In the genomic region with DNA sequence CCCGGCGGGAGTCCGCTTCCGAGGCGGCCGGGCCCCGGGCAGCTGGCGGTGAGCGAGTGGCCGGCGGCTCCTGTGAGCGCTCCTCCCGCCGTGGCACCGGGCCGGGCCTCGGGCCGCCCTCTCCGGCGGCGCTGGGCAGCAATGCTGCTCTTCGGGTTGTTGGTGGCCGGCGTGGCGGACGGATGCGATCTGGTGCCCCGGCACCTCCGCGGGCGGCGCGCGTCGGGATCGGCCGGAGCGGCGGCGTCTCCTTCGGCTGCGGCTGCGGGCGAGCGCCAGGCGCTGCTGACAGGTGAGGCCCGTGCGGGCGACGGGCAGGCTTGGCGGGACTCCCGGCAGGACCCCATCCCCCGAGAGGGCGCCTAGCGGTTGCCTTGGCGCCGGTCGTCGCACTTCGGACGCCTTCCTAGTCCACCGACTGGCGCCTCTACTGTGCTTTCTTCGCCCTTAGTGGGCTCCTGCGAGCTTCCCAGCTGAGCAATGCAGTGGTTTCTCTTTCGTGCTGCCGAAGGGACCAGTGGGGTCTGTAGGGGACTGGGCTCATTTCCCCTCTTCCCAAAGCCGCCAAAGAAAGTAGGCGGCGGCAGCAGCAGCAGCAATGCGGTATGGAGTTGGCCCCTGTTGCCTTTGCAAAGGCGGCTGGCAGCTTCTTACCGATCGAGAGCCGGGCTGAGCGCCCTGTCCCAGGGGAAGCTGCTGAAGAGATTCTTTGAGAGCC, we compare ENCODE assay signal across 8 mouse cellular contexts. TPM values are rescaled to one million over a fixed set of nuclear protein-coding genes. Genes with fewer than 3 reads are reported as not detected.
A peak's percentile ranks its signal among the peaks of the same experiment; 100 is the strongest.
DNase-seq lines count a peak whose midpoint lies in the region; ATAC-seq and TF ChIP-seq lines count a peak whose summit lies in the region.

No protein-coding gene starts in this region.

- peaks cover 36% of the 10 kb centered on the region for H3K27me3 ChIP-seq in E14TG2a.4 (ENCODE audit: insufficient read depth, low read length)
- H3K27me3 ChIP-seq in forebrain, embryonic 11.5 days (ENCODE audit: control insufficient read depth, insufficient read depth, low read length) = no peaks in the 10 kb centered on the region
- no peaks in the 10 kb centered on the region for H3K27me3 ChIP-seq in heart, embryonic 16.5 days (ENCODE audit: control insufficient read depth, insufficient read depth, low read length)
- no peaks in the 10 kb centered on the region for H3K27me3 ChIP-seq in lung, embryonic 14.5 days (ENCODE audit: insufficient read depth, low read length)
- H3K27me3 ChIP-seq in thymus, adult 2 months (ENCODE audit: control insufficient read depth, insufficient read depth, low read length) = no peaks in the 10 kb centered on the region

- peak overlapping the region; percentile 86 for H3K27ac ChIP-seq in forebrain, embryonic 11.5 days (ENCODE audit: low read depth, low read length)
- H3K27ac ChIP-seq in heart, embryonic 16.5 days (ENCODE audit: low read length) = peak overlapping the region; percentile 94
- peak overlapping the region; percentile 92 for H3K27ac ChIP-seq in lung, embryonic 14.5 days (ENCODE audit: low read depth)
- H3K27ac ChIP-seq in olfactory bulb, adult 2 months (ENCODE audit: insufficient read depth, low read depth, low read length) = peak overlapping the region; percentile 83
- H3K27ac ChIP-seq in thymus, adult 2 months (ENCODE audit: control insufficient read depth, insufficient read depth, low read length) = peak overlapping the region; percentile 88

- no peaks in the 10 kb centered on the region for H3K36me3 ChIP-seq in E14TG2a.4 (ENCODE audit: insufficient read depth, low read length)
- no peaks in the 10 kb centered on the region for H3K36me3 ChIP-seq in forebrain, embryonic 11.5 days (ENCODE audit: control insufficient read depth, insufficient read depth, low read length)
- no peaks in the 10 kb centered on the region for H3K36me3 ChIP-seq in heart, embryonic 16.5 days (ENCODE audit: control insufficient read depth, insufficient read depth)
- H3K36me3 ChIP-seq in lung, embryonic 14.5 days (ENCODE audit: insufficient read depth) = no peaks in the 10 kb centered on the region
- no peaks in the 10 kb centered on the region for H3K36me3 ChIP-seq in thymus, adult 2 months (ENCODE audit: control insufficient read depth, insufficient read depth, low read length)

- peak; percentile 41 for DNase-seq in c-Kit-positive CD71-positive TER-119-positive erythroid progenitor cells, embryonic 14.5 days (ENCODE audit: low spot score)
- peak; percentile 85 for DNase-seq in forebrain, embryonic 11.5 days (ENCODE audit: low spot score)
- DNase-seq in kidney, postnatal 36 days = peak; percentile 44 to 74
- DNase-seq in lung, embryonic 14.5 days = peak; percentile 75
- peak; percentile 62 for DNase-seq in thymus, adult 2 months

- peak; percentile 59 for ATAC-seq in forebrain, embryonic 11.5 days (replicated peaks; ENCODE audit: low FRiP score)
- peak; percentile 29 for ATAC-seq in heart, embryonic 16.5 days (replicated peaks; ENCODE audit: extremely low read depth, insufficient read depth, low FRiP score)
- ATAC-seq in lung, embryonic 14.5 days (ENCODE audit: insufficient read depth) = peak; percentile 44

- H3K9ac ChIP-seq in forebrain, embryonic 11.5 days (ENCODE audit: low read length) = peak overlapping the region; percentile 74
- H3K9ac ChIP-seq in heart, embryonic 16.5 days (ENCODE audit: low read length) = peak overlapping the region; percentile 97
- peak overlapping the region; percentile 91 for H3K9ac ChIP-seq in lung, embryonic 14.5 days

- H3K4me3 ChIP-seq in E14TG2a.4 (replicated peaks; ENCODE audit: low read length) = peak overlapping the region; percentile 92
- H3K4me3 ChIP-seq in forebrain, embryonic 11.5 days (ENCODE audit: low read depth, low read length) = peak overlapping the region; percentile 86
- H3K4me3 ChIP-seq in heart, embryonic 16.5 days (ENCODE audit: low read length) = peak overlapping the region; percentile 99
- H3K4me3 ChIP-seq in lung, embryonic 14.5 days (ENCODE audit: low read depth, low read length) = peak overlapping the region; percentile 91
- H3K4me3 ChIP-seq in olfactory bulb, adult 2 months (ENCODE audit: insufficient read depth, low read depth, low read length) = peak overlapping the region; percentile 95
- H3K4me3 ChIP-seq in thymus, adult 2 months (ENCODE audit: control insufficient read depth, insufficient read depth, low read length) = peak overlapping the region; percentile 99

- no peak for TF ChIP-seq POLR2A in olfactory bulb, adult 2 months (IDR thresholded peaks at IDR 0.05; ENCODE audit: insufficient read depth, low read depth, low read length)
- 0 out of 2 replicates have a peak, but pooled peaks have one; percentile 11 for TF ChIP-seq POLR2A in thymus, adult 2 months (IDR thresholded peaks at IDR 0.05; ENCODE audit: control insufficient read depth, extremely low read depth, insufficient read depth, low read length, poor library complexity)

- WGBS in forebrain, embryonic 11.5 days = under 1% methylated on average over 62 of the region's 76 CpGs
- under 1% methylated on average over 76 of the region's 76 CpGs for WGBS in heart, embryonic 16.5 days
- 0% methylated on average over 53 of the region's 76 CpGs for WGBS in lung, embryonic 14.5 days
- under 1% methylated on average over 74 of the region's 76 CpGs for WGBS in olfactory bulb, adult 2 months
- under 1% methylated on average over 76 of the region's 76 CpGs for WGBS in thymus, adult 2 months

- H3K4me2 ChIP-seq in forebrain, embryonic 11.5 days (ENCODE audit: low read depth, low read length, severe bottlenecking) = peak overlapping the region; percentile 84
- H3K4me2 ChIP-seq in heart, embryonic 16.5 days (ENCODE audit: low read depth, low read length) = peak overlapping the region; percentile 72
- peak overlapping the region; percentile 94 for H3K4me2 ChIP-seq in lung, embryonic 14.5 days

- no peak for TF ChIP-seq CTCF in E14TG2a.4 (conservative IDR thresholded peaks at IDR 0.05; ENCODE audit: low read length)
- peak; percentile 14; the same call in 1 of the 2 replicates for TF ChIP-seq CTCF in lung, embryonic 14.5 days (IDR thresholded peaks at IDR 0.05; ENCODE audit: low read depth)
- no peak for TF ChIP-seq CTCF in olfactory bulb, adult 2 months (IDR thresholded peaks at IDR 0.05; ENCODE audit: insufficient read depth, low read depth, low read length)
- TF ChIP-seq CTCF in thymus, adult 2 months (IDR thresholded peaks at IDR 0.05; ENCODE audit: borderline replicate concordance, control insufficient read depth, extremely low read depth, insufficient read depth, low read length, poor library complexity) = no peak; the same call in 1 of the 2 replicates

- H3K4me1 ChIP-seq in E14TG2a.4 (replicated peaks; ENCODE audit: low read depth, low read length) = peaks cover 34% of the 10 kb centered on the region
- H3K4me1 ChIP-seq in forebrain, embryonic 11.5 days (replicated peaks; ENCODE audit: control insufficient read depth, insufficient read depth, low read length) = peaks cover 12% of the 10 kb centered on the region
- peaks cover 22% of the 10 kb centered on the region for H3K4me1 ChIP-seq in heart, embryonic 16.5 days (ENCODE audit: control insufficient read depth, insufficient read depth, low read length)
- H3K4me1 ChIP-seq in lung, embryonic 14.5 days (ENCODE audit: insufficient read depth) = 0 out of 2 replicates have a peak, but pooled peaks cover 2% of the 10 kb centered on the region
- no peaks in the 10 kb centered on the region for H3K4me1 ChIP-seq in olfactory bulb, adult 2 months (ENCODE audit: control insufficient read depth, insufficient read depth, low read length)
- H3K4me1 ChIP-seq in thymus, adult 2 months (replicated peaks; ENCODE audit: control insufficient read depth, insufficient read depth, low read length) = peaks cover 8% of the 10 kb centered on the region

- H3K9me3 ChIP-seq in E14TG2a.4 (ENCODE audit: low read length) = no peaks in the 10 kb centered on the region
- no peaks in the 10 kb centered on the region for H3K9me3 ChIP-seq in forebrain, embryonic 11.5 days (ENCODE audit: control insufficient read depth, low read length)
- no peaks in the 10 kb centered on the region for H3K9me3 ChIP-seq in heart, embryonic 16.5 days (replicated peaks; ENCODE audit: control insufficient read depth, low read length)
- no peaks in the 10 kb centered on the region for H3K9me3 ChIP-seq in lung, embryonic 14.5 days (ENCODE audit: low read depth, low read length)

RNA-seq across cellular contexts. Expression of a gene that starts 0.6 kb away (rescaled TPM):
- 21.1 and 25.4 TPM in 2 replicates for polyA plus RNA-seq in forebrain, embryonic 11.5 days (2014; fragmentation: Nextera tagmentation; extraction: Ambion mirVana)
- polyA plus RNA-seq in heart, embryonic 16.5 days (2015; fragmentation: Nextera tagmentation; extraction: Ambion mirVana) = 7.8 and 12.2 TPM in 2 replicates
- polyA plus RNA-seq in lung, embryonic 14.5 days (2014; fragmentation: Nextera tagmentation; extraction: Ambion mirVana) = 28.2 and 30.8 TPM in 2 replicates
- not detected in 2 replicates for polyA plus RNA-seq in olfactory bulb, adult 2 months (2012; ENCODE audit: insufficient read depth, insufficient read length, low replicate concordance, missing spikeins)
- polyA plus RNA-seq in thymus, adult 2 months (2012; rRNA removed) = 39.0 and 41.2 TPM in 2 replicates

Comparison
In these comparisons a context has a peak if more than half of its experiments do, and no peak if none do; other contexts are left out.
1. Peak in every context shown above with its lines: DNase-seq, ATAC-seq, H3K4me3 ChIP-seq and H3K27ac ChIP-seq.